ENCODE assay signal across 9 mouse cellular contexts in the genomic region with DNA sequence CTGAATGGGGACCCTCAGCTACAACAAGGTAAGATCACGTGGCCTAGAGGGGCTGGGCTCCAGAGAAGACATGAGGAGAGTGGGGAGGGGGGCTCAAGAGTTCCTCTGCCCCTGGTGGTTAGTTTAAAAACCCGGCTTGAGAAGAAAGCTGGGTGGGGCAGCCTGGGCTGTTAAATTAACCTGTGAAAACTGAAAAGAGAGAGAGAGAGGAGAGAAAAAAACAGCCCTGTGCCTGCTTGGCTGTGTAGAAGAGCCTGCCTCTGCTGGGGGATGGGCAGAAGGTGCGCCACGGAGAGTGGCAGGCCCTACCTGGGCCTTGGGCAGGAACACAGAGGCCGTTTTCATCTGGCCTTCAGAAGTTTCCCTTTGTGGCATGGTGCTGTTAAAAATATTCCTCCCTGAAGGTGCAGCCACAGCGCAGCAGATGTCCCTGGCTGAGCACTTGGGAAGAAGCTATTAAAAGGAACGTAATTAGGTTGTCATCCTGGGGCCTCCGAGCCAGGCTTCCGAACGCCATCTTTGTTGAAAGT.
DNase-seq lines count a peak whose midpoint lies in the region; ATAC-seq and TF ChIP-seq lines count a peak whose summit lies in the region.
"Had no signal": no experiment of that assay in that cellular context is flagged by ENCODE, and none has a peak within 500 bp of the region (broad histone marks: within the 10 kb centered on the region; RNA-seq: fewer than 3 reads in every experiment).

No protein-coding gene starts in this region.

- H3K36me3 ChIP-seq in heart, embryonic 11.5 days (ENCODE audit: control insufficient read depth, insufficient read depth, low read length), result no peaks in the 10 kb centered on the region
- H3K36me3 ChIP-seq in ES-Bruce4 (ENCODE audit: control insufficient read depth, insufficient read depth, low read length, poor library complexity, severe bottlenecking), result no peaks in the 10 kb centered on the region
- no peaks in the 10 kb centered on the region for H3K36me3 ChIP-seq in limb, embryonic 12.5 days
- H3K36me3 ChIP-seq: G1E had no signal

- no peak for ATAC-seq in heart, embryonic 11.5 days (replicated peaks; ENCODE audit: insufficient number of reproducible peaks, low FRiP score, low TSS enrichment)
- no peak; the same call in 1 of the 2 replicates for ATAC-seq in limb, embryonic 12.5 days (ENCODE audit: insufficient number of reproducible peaks, insufficient read depth, low FRiP score, low TSS enrichment, low read depth)

- no peak for TF ChIP-seq POLR2A in ES-Bruce4 (IDR thresholded peaks at IDR 0.05; ENCODE audit: insufficient read depth, low read length)
- no peak for TF ChIP-seq POLR2A in cortical plate, adult 2 months (IDR thresholded peaks at IDR 0.05; ENCODE audit: extremely low read depth, insufficient read depth, low read length)

- peak overlapping the region; percentile 38; the same call in 1 of the 2 replicates for H3K4me2 ChIP-seq in heart, embryonic 11.5 days
- no peak overlapping the region for H3K4me2 ChIP-seq in limb, embryonic 12.5 days

- H3K9me3 ChIP-seq in heart, embryonic 11.5 days (replicated peaks; ENCODE audit: control insufficient read depth, low read length), result no peaks in the 10 kb centered on the region
- H3K9me3 ChIP-seq in ES-Bruce4 (replicated peaks; ENCODE audit: control insufficient read depth, insufficient read depth, low read length, poor library complexity, severe bottlenecking), result no peaks in the 10 kb centered on the region
- H3K9me3 ChIP-seq in limb, embryonic 12.5 days, result no peaks in the 10 kb centered on the region
- H3K9me3 ChIP-seq: G1E had no signal

- no peak overlapping the region for H3K4me3 ChIP-seq in heart, embryonic 11.5 days (ENCODE audit: low read depth, low read length)
- peak overlapping the region; percentile 36; the same call in 1 of the 2 replicates for H3K4me3 ChIP-seq in ES-Bruce4 (ENCODE audit: low read depth, low read length)
- no peak overlapping the region for H3K4me3 ChIP-seq in cortical plate, adult 2 months (ENCODE audit: insufficient read depth, low read length)
- no peak overlapping the region for H3K4me3 ChIP-seq in limb, embryonic 12.5 days (replicated peaks)

- peaks cover 34% of the 10 kb centered on the region for H3K4me1 ChIP-seq in heart, embryonic 11.5 days (ENCODE audit: control insufficient read depth, insufficient read depth, low read length)
- peaks cover 6% of the 10 kb centered on the region for H3K4me1 ChIP-seq in ES-Bruce4 (ENCODE audit: control insufficient read depth, insufficient read depth, low read length)
- H3K4me1 ChIP-seq in cortical plate, adult 2 months (ENCODE audit: control insufficient read depth, insufficient read depth, low read length), result peaks cover 5% of the 10 kb centered on the region; the same call in 1 of the 2 replicates
- H3K4me1 ChIP-seq in limb, embryonic 12.5 days (replicated peaks), result peaks cover 23% of the 10 kb centered on the region

- no peak for DNase-seq in heart, postnatal 25 days (ENCODE audit: low spot score)
- no peak for DNase-seq in thymus, postnatal 4 days
- no peak for DNase-seq in layer of hippocampus, adult 18-20 months (ENCODE audit: low spot score in 2 of 2)
- DNase-seq in spleen, postnatal 4 days (ENCODE audit: low spot score in 2 of 2), result no peak

- H3K9ac ChIP-seq in heart, embryonic 11.5 days (ENCODE audit: low read depth, low read length), result peak overlapping the region; percentile 43
- peak overlapping the region; percentile 35 for H3K9ac ChIP-seq in ES-Bruce4 (ENCODE audit: low read depth, poor library complexity, severe bottlenecking)
- H3K9ac ChIP-seq in limb, embryonic 12.5 days (replicated peaks), result no peak overlapping the region

- intact Hi-C loops in heart, postnatal 25 days (cut with DNase I), result no loop called here

- no peak for TF ChIP-seq CTCF in ES-Bruce4 (IDR thresholded peaks at IDR 0.05; ENCODE audit: low read depth, low read length)
- no peak for TF ChIP-seq CTCF in cortical plate, adult 2 months (IDR thresholded peaks at IDR 0.05; ENCODE audit: extremely low read depth, insufficient read depth, low read length)

- H3K27me3 ChIP-seq in heart, embryonic 11.5 days (ENCODE audit: control insufficient read depth, insufficient read depth, low read length), result no peaks in the 10 kb centered on the region
- no peaks in the 10 kb centered on the region for H3K27me3 ChIP-seq in ES-Bruce4 (ENCODE audit: control insufficient read depth, insufficient read depth, low read length, poor library complexity, severe bottlenecking)
- H3K27me3 ChIP-seq in limb, embryonic 12.5 days, result peaks cover 7% of the 10 kb centered on the region

- WGBS in heart, embryonic 11.5 days (ENCODE audit: insufficient replicate concordance), result 28% methylated on average over 10 of the region's 10 CpGs
- WGBS in limb, embryonic 12.5 days, result 15% methylated on average over 10 of the region's 10 CpGs

- H3K27ac ChIP-seq in heart, embryonic 11.5 days (ENCODE audit: low read depth, low read length), result peak overlapping the region; percentile 83
- peak overlapping the region; percentile 73 for H3K27ac ChIP-seq in ES-Bruce4 (ENCODE audit: insufficient read depth, low read length)
- peak overlapping the region; percentile 32; the same call in 1 of the 2 replicates for H3K27ac ChIP-seq in cortical plate, adult 2 months (ENCODE audit: insufficient read depth, low read length)
- peak overlapping the region; percentile 50; the same call in 1 of the 2 replicates for H3K27ac ChIP-seq in limb, embryonic 12.5 days

- TF ChIP-seq EP300 in ES-Bruce4 (IDR thresholded peaks at IDR 0.05; ENCODE audit: insufficient read depth, low read depth, low read length), result no peak

Comparison
In these comparisons a context has a peak if more than half of its experiments do, and no peak if none do; other contexts are left out.
1. H3K27ac ChIP-seq: peak in every context shown above with its lines; median percentile 83 in heart, embryonic 11.5 days; 73 in ES-Bruce4; 50 in limb, embryonic 12.5 days; 32 in cortical plate, adult 2 months.